Mouse (Mus musculus) C2C12 (cell line): ENCODE results near the gene 1810037I17Rik.

Experiments used
- CTCF ChIP-seq: IDR thresholded peaks from one replicate; pipeline ENCODE4 v1.5.1; 2011; ENCODE audit not compliant: control insufficient read depth, insufficient read depth, insufficient read length
- MAX ChIP-seq: IDR thresholded peaks from one replicate; pipeline ENCODE4 v1.6.1; 2011; ENCODE audit warnings: mild to moderate bottlenecking, control low read depth

- no peak for TF ChIP-seq CTCF
- TF ChIP-seq MAX = no peak
Observed at GRCm38 (mm10) chr3:122898254-122898653, 25.7 kb upstream of the 1810037I17Rik start.
